Mouse (Mus musculus) liver, postnatal 0 days (tissue): ENCODE measurements around the gene Abl2.

Source experiments
- CTCF ChIP-seq: sonication (generic); IDR thresholded peaks from 2 replicates; pipeline ENCODE4 v1.5.1; 2016; ENCODE audit warnings: antibody characterized with exemption, low read depth
- EP300 ChIP-seq: IDR thresholded peaks from 2 replicates; pipeline ENCODE4 v1.6.1; 2016; ENCODE audit warnings: antibody characterized with exemption, low read depth, mild to moderate bottlenecking

GRCm38 (mm10) chr1:156533483-156533882 lies 25.1 kb upstream of the Abl2 start:
- TF ChIP-seq CTCF: no peak
- TF ChIP-seq EP300: no peak
